Mouse (Mus musculus) right cerebral cortex, postnatal 10 days (tissue): ENCODE data around the gene Ctsh.

Source experiments
- DNase-seq, 2 experiments: peaks; one replicate each; pipeline ENCODE4 v3.0.0; 2021; ENCODE audit warnings: low spot score in 2 of 2

The Ctsh gene

GRCm38 (mm10) chr9:90113151-90113550, 59.2 kb downstream of the Ctsh start:
- DNase-seq, result no peak

GRCm38 (mm10) chr9:90113651-90114566, 60.0 kb downstream of the Ctsh start:
- peak; percentile 93 to 94 for DNase-seq

- peak; percentile 99 to 100 for DNase-seq
Measured at GRCm38 (mm10) chr9:90114567-90115307, 60.8 kb downstream of the Ctsh start, which contains the start of gene Morf4l1. Gene Morf4l1 (minus strand): TSS chr9:90114774.

GRCm38 (mm10) chr9:90115308-90115700, 61.4 kb downstream of the Ctsh start:
- DNase-seq, result no peak

GRCm38 (mm10) chr9:90117234-90117633, 63.3 kb downstream of the Ctsh start:
- no peak for DNase-seq

- DNase-seq, result no peak
Measured at GRCm38 (mm10) chr9:90122246-90122740, 68.3 kb downstream of the Ctsh start.

GRCm38 (mm10) chr9:90124156-90124872, 70.4 kb downstream of the Ctsh start:
- DNase-seq, result no peak

- DNase-seq, result no peak
Measured at GRCm38 (mm10) chr9:90124873-90125245, 70.9 kb downstream of the Ctsh start.
